Mouse (Mus musculus) G1E (cell line): ENCODE data around the gene Adam10.

Experiments
- CTCF ChIP-seq: IDR thresholded peaks from 2 replicates; pipeline ENCODE4 v1.5.1; 2012; ENCODE audit warnings: low read depth, low read length, inconsistent platforms, mixed read lengths
- GATA1 ChIP-seq: IDR thresholded peaks from 2 replicates; pipeline ENCODE4 v1.6.1; 2012; ENCODE audit warnings: borderline replicate concordance, low read length, inconsistent platforms, mixed read lengths
- POLR2AphosphoS5 ChIP-seq: IDR thresholded peaks from 2 replicates; pipeline ENCODE4 v1.6.1; 2012; ENCODE audit warnings: low read depth, low read length, inconsistent platforms; ENCODE audit not compliant: insufficient replicate concordance
- TAL1 ChIP-seq: conservative IDR thresholded peaks from 2 replicates; pipeline ENCODE4 v1.6.1; 2012; ENCODE audit warnings: low read depth, low read length, inconsistent platforms, mixed read lengths

GRCm38 (mm10) chr9:70670381-70670780, 8.4 kb upstream of the Adam10 start:
- no peak for TF ChIP-seq TAL1
- TF ChIP-seq CTCF, result no peak
- TF ChIP-seq GATA1, result no peak
- no peak for TF ChIP-seq POLR2AphosphoS5
